Mouse (Mus musculus) CH12.LX (cell line): ENCODE results near the gene Gm43064. TPM values are rescaled to one million over a fixed set of nuclear protein-coding genes. Genes with fewer than 3 reads are reported as not detected.
A peak's percentile ranks its signal among the peaks of the same experiment; 100 is the strongest.

ENCODE experiments used
- DNase-seq: peaks from one replicate; pipeline ENCODE4 v3.0.0-alpha.2; 2013; ENCODE audit errors: extremely low read depth
- H3K27ac ChIP-seq: 2 replicates; pipeline ENCODE4 v1.5.1; 2012; ENCODE audit warnings: low read depth, mild to moderate bottlenecking, control low read depth, moderate library complexity; ENCODE audit not compliant: insufficient read depth
- H3K27me3 ChIP-seq: replicated peaks from 2 replicates; pipeline ENCODE3; 2012; ENCODE audit warnings: inconsistent platforms
- H3K36me3 ChIP-seq, 2 experiments: replicated peaks in 1 of 2; 2 replicates each; pipeline versions ENCODE3 to v1.6.1; 2012; ENCODE audit warnings: inconsistent platforms in 1 of 2, low read length in 1 of 2, mild to moderate bottlenecking in 1 of 2, mixed read lengths in 1 of 2, moderate library complexity in 1 of 2; ENCODE audit not compliant: control insufficient read depth in 1 of 2, insufficient read depth in 1 of 2
- H3K4me1 ChIP-seq, 2 experiments: 2 replicates each; pipeline ENCODE4 v1.6.1; 2012; ENCODE audit warnings: inconsistent platforms in 1 of 2, moderate library complexity in 1 of 2; ENCODE audit not compliant: insufficient read depth in 2 of 2, control insufficient read depth in 1 of 2
- H3K4me2 ChIP-seq: 2 replicates; pipeline ENCODE4 v1.6.1; 2012; ENCODE audit warnings: low read depth, mild to moderate bottlenecking, control low read depth; ENCODE audit not compliant: poor library complexity, insufficient read depth, severe bottlenecking
- H3K4me3 ChIP-seq, 3 experiments: fragments of 150-350 bp in 1 of 3; sonication (generic) in 1 of 3; replicated peaks in 1 of 3; 2 replicates each; pipeline versions ENCODE3 to v1.5.1; 2011 to 2012; ENCODE audit warnings: low read depth in 2 of 3, low read length in 2 of 3, mild to moderate bottlenecking in 2 of 3, moderate library complexity in 2 of 3, control low read depth in 1 of 3, improper control_type of control experiment in 1 of 3, inconsistent platforms in 1 of 3, mixed read lengths in 1 of 3; ENCODE audit not compliant: poor library complexity in 1 of 3
- H3K79me2 ChIP-seq: replicated peaks from 2 replicates; pipeline ENCODE4 v1.6.1; 2012; ENCODE audit warnings: mild to moderate bottlenecking, moderate library complexity; ENCODE audit not compliant: control insufficient read depth, poor library complexity, insufficient read depth, severe bottlenecking; ENCODE audit errors: extremely low read depth
- H3K9ac ChIP-seq: 2 replicates; pipeline ENCODE4 v1.6.1; 2012; ENCODE audit warnings: low read depth, mild to moderate bottlenecking, control low read depth, moderate library complexity; ENCODE audit not compliant: insufficient read depth
- H3K9me3 ChIP-seq: replicated peaks from 2 replicates; pipeline ENCODE3; 2012; ENCODE audit warnings: low read length, inconsistent platforms, mixed read lengths
- BHLHE40 ChIP-seq: IDR thresholded peaks from 2 replicates; pipeline ENCODE4 v1.6.1; 2011; ENCODE audit warnings: mild to moderate bottlenecking, low read depth, low read length, improper control_type of control experiment
- CHD1 ChIP-seq: IDR thresholded peaks from 2 replicates; pipeline ENCODE4 v1.6.1; 2012; ENCODE audit warnings: low read depth, low read length, improper control_type of control experiment, inconsistent platforms
- CTCF ChIP-seq, 2 experiments: IDR thresholded peaks in 1 of 2; conservative IDR thresholded peaks in 1 of 2; 2 replicates each; pipeline ENCODE4 v1.5.1; 2011 to 2012; ENCODE audit warnings: low read depth in 2 of 2, low read length in 2 of 2, improper control_type of control experiment in 1 of 2, inconsistent platforms in 1 of 2, mild to moderate bottlenecking in 1 of 2, moderate library complexity in 1 of 2
- E2F4 ChIP-seq: IDR thresholded peaks from 2 replicates; pipeline ENCODE4 v1.6.1; 2011; ENCODE audit warnings: low read depth, low read length, improper control_type of control experiment; ENCODE audit not compliant: insufficient replicate concordance
- EP300 ChIP-seq: IDR thresholded peaks from 2 replicates; pipeline ENCODE4 v1.6.1; 2011; ENCODE audit warnings: low read length, improper control_type of control experiment
- ETS1 ChIP-seq: conservative IDR thresholded peaks from 2 replicates; pipeline ENCODE4 v1.6.1; 2012; ENCODE audit warnings: low read depth, mild to moderate bottlenecking, inconsistent platforms, low read length, improper control_type of control experiment, moderate library complexity
- HCFC1 ChIP-seq: IDR thresholded peaks from 2 replicates; pipeline ENCODE4 v1.6.1; 2012; ENCODE audit warnings: low read depth, mild to moderate bottlenecking, inconsistent platforms, low read length, improper control_type of control experiment
- IRF4 ChIP-seq: IDR thresholded peaks from 2 replicates; pipeline ENCODE4 v1.6.1; 2014; ENCODE audit warnings: low read depth, mild to moderate bottlenecking, inconsistent platforms, low read length, improper control_type of control experiment
- JUN ChIP-seq: IDR thresholded peaks from 2 replicates; pipeline ENCODE4 v1.6.1; 2011; ENCODE audit warnings: low read depth, mild to moderate bottlenecking, low read length, improper control_type of control experiment, moderate library complexity; ENCODE audit not compliant: insufficient read depth
- JUND ChIP-seq: conservative IDR thresholded peaks from 2 replicates; pipeline ENCODE4 v1.6.1; 2011; ENCODE audit warnings: low read depth, low read length, improper control_type of control experiment
- KAT2A ChIP-seq: IDR thresholded peaks from 2 replicates; pipeline ENCODE4 v1.6.1; 2012; ENCODE audit warnings: low read length, improper control_type of control experiment, inconsistent platforms; ENCODE audit not compliant: insufficient replicate concordance
- MAFK ChIP-seq: IDR thresholded peaks from 2 replicates; pipeline ENCODE4 v1.6.1; 2011; ENCODE audit warnings: low read length, improper control_type of control experiment; ENCODE audit not compliant: insufficient replicate concordance
- MAX ChIP-seq: IDR thresholded peaks from 2 replicates; pipeline ENCODE4 v1.6.1; 2011; ENCODE audit warnings: low read length, improper control_type of control experiment
- MAZ ChIP-seq: IDR thresholded peaks from 2 replicates; pipeline ENCODE4 v1.6.1; 2012; ENCODE audit warnings: low read depth, mild to moderate bottlenecking, inconsistent platforms, low read length, improper control_type of control experiment, moderate library complexity
- MEF2A ChIP-seq: IDR thresholded peaks from 2 replicates; pipeline ENCODE4 v1.6.1; 2014; ENCODE audit warnings: low read depth, mild to moderate bottlenecking, inconsistent platforms, low read length, improper control_type of control experiment, borderline replicate concordance
- MXI1 ChIP-seq: IDR thresholded peaks from 2 replicates; pipeline ENCODE4 v1.6.1; 2011; ENCODE audit warnings: mild to moderate bottlenecking, low read depth, low read length, improper control_type of control experiment
- MYC ChIP-seq: IDR thresholded peaks from 2 replicates; pipeline ENCODE4 v1.6.1; 2011; ENCODE audit warnings: low read depth, mild to moderate bottlenecking, improper control_type of control experiment, low read length
- NELFE ChIP-seq: IDR thresholded peaks from 2 replicates; pipeline ENCODE4 v1.6.1; 2011; ENCODE audit warnings: low read depth, low read length, improper control_type of control experiment
- NRF1 ChIP-seq: IDR thresholded peaks from 2 replicates; pipeline ENCODE4 v1.6.1; 2014; ENCODE audit warnings: low read depth, mild to moderate bottlenecking, inconsistent platforms, low read length, improper control_type of control experiment, moderate library complexity
- POLR2AphosphoS2 ChIP-seq: IDR thresholded peaks from 2 replicates; pipeline ENCODE4 v1.6.1; 2011; ENCODE audit warnings: low read depth, low read length, improper control_type of control experiment
- RAD21 ChIP-seq: IDR thresholded peaks from 2 replicates; pipeline ENCODE4 v1.6.1; 2011; ENCODE audit warnings: low read depth, mild to moderate bottlenecking, low read length, improper control_type of control experiment, moderate library complexity
- RCOR1 ChIP-seq: conservative IDR thresholded peaks from 2 replicates; pipeline ENCODE4 v1.6.1; 2012; ENCODE audit warnings: low read depth, mild to moderate bottlenecking, inconsistent platforms, low read length, improper control_type of control experiment
- SIN3A ChIP-seq: IDR thresholded peaks from 2 replicates; pipeline ENCODE4 v1.6.1; 2012; ENCODE audit warnings: low read length, improper control_type of control experiment, inconsistent platforms
- TBP ChIP-seq: conservative IDR thresholded peaks from 2 replicates; pipeline ENCODE4 v1.6.1; 2011; ENCODE audit warnings: low read depth, low read length, improper control_type of control experiment
- UBTF ChIP-seq: IDR thresholded peaks from 2 replicates; pipeline ENCODE4 v1.6.1; 2012; ENCODE audit warnings: low read depth, mild to moderate bottlenecking, inconsistent platforms, low read length, improper control_type of control experiment, moderate library complexity
- ZC3H11A ChIP-seq: IDR thresholded peaks from 2 replicates; pipeline ENCODE4 v1.6.1; 2012; ENCODE audit warnings: low read depth, mild to moderate bottlenecking, inconsistent platforms, low read length, improper control_type of control experiment
- ZKSCAN1 ChIP-seq: IDR thresholded peaks from 2 replicates; pipeline ENCODE4 v1.6.1; 2012; ENCODE audit warnings: low read depth, inconsistent platforms, low read length, improper control_type of control experiment, borderline replicate concordance
- ZMIZ1 ChIP-seq: IDR thresholded peaks from 2 replicates; pipeline ENCODE4 v1.6.1; 2012; ENCODE audit warnings: low read depth, mild to moderate bottlenecking, inconsistent platforms, low read length, improper control_type of control experiment
- ZNF384 ChIP-seq: IDR thresholded peaks from 2 replicates; pipeline ENCODE4 v1.6.1; 2012; ENCODE audit warnings: low read depth, low read length, improper control_type of control experiment, inconsistent platforms
- dilution Hi-C: fragments of 300-500 bp; cut with MboI; formaldehyde crosslinking; loops from 2 replicates; pipeline ENCODE4 v1.14.3; 2020; ENCODE audit warnings: low sequenced_read_pairs; ENCODE audit not compliant: extremely low pct_unique_long_range_greater_than_20kb, extremely low pct_ligation_motif_present
- in situ Hi-C: fragments of 300-500 bp; cut with MboI; formaldehyde crosslinking; loops from 3 replicates; pipeline ENCODE4 v1.14.3; 2019; ENCODE audit warnings: low sequenced_read_pairs, low pct_ligation_motif_present, low pct_unique_long_range_greater_than_20kb, mixed read lengths
- polyA plus RNA-seq: library from polyadenylated mRNA; unstranded; fragments of >175 nt; gene quantifications from 2 replicates; pipeline ENCODE4 v1.2.1, GENCODE M21; 2012; ENCODE audit warnings: low read depth; ENCODE audit not compliant: insufficient read length
- total RNA-seq, 2 experiments: library from RNA; depleted of rRNA; stranded (reverse); fragments of 300-350 nt in 1 of 2; fragments of >200 nt in 1 of 2; gene quantifications; 2 replicates each; pipeline ENCODE4 v1.2.3; 2012 to 2014

Gm43064 gene
- total and polyA plus RNA-seq, 3 experiments = 0.91 to 3.1 TPM; not detected in 1

- DNase-seq = no peak
- peaks cover 33 to 85% of the 10 kb centered on the region in 2 experiments for H3K4me1 ChIP-seq
These were observed 30.2 kb upstream of the Gm43064 start for GRCm38 (mm10) chr3:103779183-103779582.

GRCm38 (mm10) chr3:103780271-103780670, 29.1 kb upstream of the Gm43064 start:
- TF ChIP-seq UBTF (no peak), MAFK (no peak), CTCF (conservative IDR thresholded peaks at IDR 0.05 in 1 of 2, IDR thresholded peaks at IDR 0.05 in 1 of 2; ENCODE audit: low read depth in 2 of 2, low read length in 2 of 2) (no peak), HCFC1 (no peak), E2F4 (no peak), MXI1 (no peak), TBP (no peak), JUN (no peak), NELFE (no peak), MEF2A (no peak), BHLHE40 (no peak), RAD21 (no peak), EP300 (no peak), MYC (no peak), SIN3A (no peak), MAX (no peak), NRF1 (no peak), ZKSCAN1 (no peak), ETS1 (no peak)
- Histone ChIP-seq H3K27me3 (no peaks in the 10 kb centered on the region), H3K36me3 (peaks cover 15 to 21% of the 10 kb centered on the region in 2 experiments), H3K4me1 (peaks cover 33 to 89% of the 10 kb centered on the region in 2 experiments), H3K9me3 (no peaks in the 10 kb centered on the region), H3K27ac (peak overlapping the region; percentile 51), H3K9ac (peak overlapping the region; percentile 59; the same call in 1 of the 2 replicates), H3K4me3 (no peak overlapping the region), H3K4me2 (peak overlapping the region; percentile 8), H3K79me2 (peaks cover 89% of the 10 kb centered on the region)
- DNase-seq = no peak
- dilution Hi-C loops (no loop called here), in situ Hi-C loops (no loop called here)

More at GRCm38 (mm10) chr3:103779183-103779582, 30.2 kb upstream of the Gm43064 start:
- no peak overlapping the region for H3K4me3 ChIP-seq
- no peaks in the 10 kb centered on the region for H3K9me3 ChIP-seq
- H3K4me2 ChIP-seq = peak overlapping the region; percentile 62
- H3K36me3 ChIP-seq = peaks cover 15 to 24% of the 10 kb centered on the region in 2 experiments
- peak overlapping the region; percentile 59 for H3K9ac ChIP-seq
- peak overlapping the region; percentile 30; the same call in 1 of the 2 replicates for H3K27ac ChIP-seq
- H3K27me3 ChIP-seq = no peaks in the 10 kb centered on the region
- in situ Hi-C loops = no loop called here
- H3K79me2 ChIP-seq = peaks cover 83% of the 10 kb centered on the region
- TF ChIP-seq SIN3A = no peak
- TF ChIP-seq ZNF384 = no peak
- peak; percentile 5; the same call in 1 of the 2 replicates for TF ChIP-seq EP300
- TF ChIP-seq BHLHE40 = 0 out of 2 replicates have a peak, but pooled peaks have one; percentile 35
- 0 out of 2 replicates have a peak, but pooled peaks have one; percentile 42 for TF ChIP-seq E2F4
- TF ChIP-seq ZC3H11A = no peak
- no peak for TF ChIP-seq KAT2A
- TF ChIP-seq ZMIZ1 = no peak
- no peak for TF ChIP-seq MAX
- TF ChIP-seq JUN = no peak
- no peak for TF ChIP-seq CHD1
- TF ChIP-seq IRF4 = no peak
- TF ChIP-seq JUND = no peak
- no peak for TF ChIP-seq CTCF (conservative IDR thresholded peaks at IDR 0.05 in 1 of 2, IDR thresholded peaks at IDR 0.05 in 1 of 2; ENCODE audit: low read depth in 2 of 2, low read length in 2 of 2)
- no peak for TF ChIP-seq HCFC1
- no peak for TF ChIP-seq POLR2AphosphoS2
- TF ChIP-seq RAD21 = no peak
- no peak for TF ChIP-seq MAZ
- TF ChIP-seq ETS1 = no peak
- no peak for TF ChIP-seq NELFE
- TF ChIP-seq MAFK = no peak
- TF ChIP-seq MXI1 = no peak; the same call in 1 of the 2 replicates
- no peak for TF ChIP-seq RCOR1
- dilution Hi-C loops = no loop called here
